Mouse (Mus musculus): ENCODE results near the gene Slc3a1. TPM values are rescaled to one million over a fixed set of nuclear protein-coding genes. Genes with fewer than 3 reads are reported as not detected.

The Slc3a1 gene
- polyA plus RNA-seq (2015; fragmentation: Nextera tagmentation; extraction: Ambion mirVana): 0.16 and 0.25 TPM in 2 replicates

DNA sequence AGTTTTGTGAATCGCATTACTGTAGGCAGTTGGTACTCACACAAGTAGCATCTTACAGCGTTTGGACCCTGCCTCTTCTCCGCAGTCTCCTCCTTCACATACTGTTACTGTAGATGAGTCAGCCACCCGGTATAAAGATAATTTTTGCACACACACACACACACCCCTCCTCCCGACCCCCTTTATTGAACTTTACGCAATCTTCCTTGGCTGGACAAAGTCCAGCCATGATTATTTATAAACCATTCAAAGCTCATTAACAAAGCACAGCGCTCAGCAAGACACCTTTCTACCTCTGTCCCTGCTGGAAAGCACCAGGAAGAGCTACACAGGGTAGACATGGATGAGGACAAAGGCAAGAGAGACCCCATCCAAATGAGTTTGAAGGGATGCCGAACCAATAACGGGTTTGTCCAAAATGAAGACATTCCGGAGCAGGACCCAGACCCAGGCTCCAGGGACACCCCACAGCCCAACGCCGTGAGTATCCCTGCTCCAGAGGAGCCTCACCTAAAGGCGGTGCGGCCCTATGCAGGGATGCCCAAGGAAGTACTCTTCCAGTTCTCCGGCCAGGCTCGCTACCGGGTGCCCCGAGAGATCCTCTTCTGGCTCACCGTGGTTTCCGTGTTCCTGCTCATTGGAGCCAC is at the start of gene Slc3a1:
Slc3a1 (plus strand) TSS at position 284 of the 647 bp plus-strand sequence.
- no peak for ATAC-seq

DNA sequence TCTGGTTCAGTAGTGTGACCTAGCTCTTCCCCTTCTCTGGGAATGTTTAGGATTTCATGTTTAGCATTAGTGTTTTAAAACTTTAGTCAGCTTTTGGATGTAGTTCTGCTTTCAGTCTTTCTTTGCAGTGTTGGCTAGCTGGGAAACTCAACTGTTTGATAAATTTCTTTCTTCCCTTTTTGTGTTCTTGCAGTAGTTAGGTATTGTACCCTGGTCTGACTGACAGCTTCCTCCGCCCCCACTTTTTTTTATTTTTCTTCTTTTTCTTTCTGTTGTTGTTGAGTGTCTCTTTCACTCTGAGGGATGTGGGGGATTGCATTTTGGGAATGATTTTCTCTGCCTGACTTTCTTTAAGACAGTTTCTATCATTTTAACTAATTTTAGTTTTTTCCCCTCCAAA is 46.5 kb upstream of the Slc3a1 start:
- H3K9ac ChIP-seq (replicated peaks; ENCODE audit: low read depth): no peak overlapping the region
- no peaks in the 10 kb centered on the region for H3K9me3 ChIP-seq (ENCODE audit: low read length)
- H3K27me3 ChIP-seq (replicated peaks; ENCODE audit: insufficient read depth, low read length): no peaks in the 10 kb centered on the region
- TF ChIP-seq EP300 (IDR thresholded peaks at IDR 0.05) (no peak), CTCF (IDR thresholded peaks at IDR 0.05) (no peak)
- DNase-seq (ENCODE audit: low spot score): no peak
- no peak overlapping the region for H3K4me2 ChIP-seq (replicated peaks; ENCODE audit: low read depth, low read length)
- no peaks in the 10 kb centered on the region for H3K4me1 ChIP-seq (ENCODE audit: insufficient read depth, low read depth, low read length)
- no peak for ATAC-seq
- no peak overlapping the region for H3K4me3 ChIP-seq (ENCODE audit: low read depth, low read length)
- no peaks in the 10 kb centered on the region for H3K36me3 ChIP-seq (ENCODE audit: insufficient read depth, low read length)
- 100% methylated on average over 1 of the region's 1 CpGs for WGBS
- H3K27ac ChIP-seq (ENCODE audit: low read length): no peak overlapping the region

More for the DNA sequence above, at the start of gene Slc3a1:
- no peak within 1 kb of the TSS for H3K27ac ChIP-seq (ENCODE audit: low read length)
- H3K9ac ChIP-seq (replicated peaks; ENCODE audit: low read depth): no peak within 1 kb of the TSS
- H3K4me1 ChIP-seq (ENCODE audit: insufficient read depth, low read depth, low read length): no peaks in the 10 kb centered on the region
- H3K4me2 ChIP-seq (replicated peaks; ENCODE audit: low read depth, low read length): no peak within 1 kb of the TSS
- no peaks in the 10 kb centered on the region for H3K36me3 ChIP-seq (ENCODE audit: insufficient read depth, low read length)
- WGBS: 86% methylated on average over 20 of the region's 20 CpGs
- no peaks in the 10 kb centered on the region for H3K27me3 ChIP-seq (replicated peaks; ENCODE audit: insufficient read depth, low read length)
- DNase-seq (ENCODE audit: low spot score): no peak
- TF ChIP-seq CTCF (IDR thresholded peaks at IDR 0.05) (no peak), EP300 (IDR thresholded peaks at IDR 0.05) (no peak)
- no peaks in the 10 kb centered on the region for H3K9me3 ChIP-seq (ENCODE audit: low read length)
- H3K4me3 ChIP-seq (ENCODE audit: low read depth, low read length): no peak within 1 kb of the TSS

- H3K9me3 ChIP-seq (ENCODE audit: low read length): no peaks in the 10 kb centered on the region
- H3K36me3 ChIP-seq (ENCODE audit: insufficient read depth, low read length): no peaks in the 10 kb centered on the region
- H3K4me1 ChIP-seq (ENCODE audit: insufficient read depth, low read depth, low read length): no peaks in the 10 kb centered on the region
- ATAC-seq: no peak
- no peaks in the 10 kb centered on the region for H3K27me3 ChIP-seq (replicated peaks; ENCODE audit: insufficient read depth, low read length)
- H3K9ac ChIP-seq (replicated peaks; ENCODE audit: low read depth): no peak overlapping the region
- no peak overlapping the region for H3K4me3 ChIP-seq (ENCODE audit: low read depth, low read length)
- WGBS: 74% methylated on average over 2 of the region's 2 CpGs
- H3K4me2 ChIP-seq (replicated peaks; ENCODE audit: low read depth, low read length): no peak overlapping the region
- no peak overlapping the region for H3K27ac ChIP-seq (ENCODE audit: low read length)
- TF ChIP-seq EP300 (IDR thresholded peaks at IDR 0.05): no peak
- TF ChIP-seq CTCF (IDR thresholded peaks at IDR 0.05): no peak
- DNase-seq (ENCODE audit: low spot score): no peak
These were observed 45.4 kb upstream of the Slc3a1 start for GRCm38 (mm10) chr17:84982735-84983134.

GRCm38 (mm10) chr17:84986368-84986767 is 41.8 kb upstream of the Slc3a1 start:
- no peak overlapping the region for H3K4me3 ChIP-seq (ENCODE audit: low read depth, low read length)
- no peak overlapping the region for H3K27ac ChIP-seq (ENCODE audit: low read length)
- H3K4me1 ChIP-seq (ENCODE audit: insufficient read depth, low read depth, low read length): no peaks in the 10 kb centered on the region
- no peak for DNase-seq (ENCODE audit: low spot score)
- H3K27me3 ChIP-seq (replicated peaks; ENCODE audit: insufficient read depth, low read length): no peaks in the 10 kb centered on the region
- H3K9me3 ChIP-seq (ENCODE audit: low read length): no peaks in the 10 kb centered on the region
- H3K4me2 ChIP-seq (replicated peaks; ENCODE audit: low read depth, low read length): no peak overlapping the region
- no peaks in the 10 kb centered on the region for H3K36me3 ChIP-seq (ENCODE audit: insufficient read depth, low read length)
- H3K9ac ChIP-seq (replicated peaks; ENCODE audit: low read depth): no peak overlapping the region
- ATAC-seq: no peak
- TF ChIP-seq CTCF (IDR thresholded peaks at IDR 0.05) (no peak), EP300 (IDR thresholded peaks at IDR 0.05) (no peak)
- WGBS: 37% methylated on average over 5 of the region's 5 CpGs

- Histone ChIP-seq H3K4me1 (ENCODE audit: insufficient read depth, low read depth, low read length) (no peaks in the 10 kb centered on the region), H3K9me3 (ENCODE audit: low read length) (no peaks in the 10 kb centered on the region), H3K4me2 (replicated peaks; ENCODE audit: low read depth, low read length) (no peak overlapping the region), H3K36me3 (ENCODE audit: insufficient read depth, low read length) (no peaks in the 10 kb centered on the region), H3K27me3 (replicated peaks; ENCODE audit: insufficient read depth, low read length) (no peaks in the 10 kb centered on the region), H3K27ac (ENCODE audit: low read length) (no peak overlapping the region), H3K9ac (replicated peaks; ENCODE audit: low read depth) (no peak overlapping the region), H3K4me3 (ENCODE audit: low read depth, low read length) (no peak overlapping the region)
- DNase-seq (ENCODE audit: low spot score): peak; percentile 70
- ATAC-seq: peak; percentile 89
- WGBS: 59% methylated on average over 3 of the region's 3 CpGs
- TF ChIP-seq CTCF (IDR thresholded peaks at IDR 0.05) (no peak), EP300 (IDR thresholded peaks at IDR 0.05) (no peak)
These were observed 40.3 kb upstream of the Slc3a1 start for GRCm38 (mm10) chr17:84987834-84988410.

DNA sequence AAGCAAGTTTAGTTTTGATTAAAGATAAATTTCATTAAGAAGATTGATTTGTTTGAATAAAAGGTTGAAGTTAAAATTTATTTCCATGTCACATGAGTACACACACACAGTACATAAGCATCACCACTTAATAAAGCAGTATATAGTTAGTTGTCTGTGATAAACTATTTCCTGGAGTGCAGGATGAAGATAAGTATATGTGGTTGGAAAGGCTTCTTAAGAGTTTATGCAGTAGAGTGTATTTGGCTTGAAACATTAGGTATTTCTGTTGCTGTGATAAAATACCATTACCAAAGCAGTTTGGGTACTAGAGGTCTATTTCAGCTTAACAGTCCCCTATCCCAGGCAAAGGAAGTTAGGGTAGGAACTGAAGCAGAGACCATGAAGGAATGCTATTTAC is 39.7 kb upstream of the Slc3a1 start:
- ATAC-seq: no peak
- no peak for TF ChIP-seq CTCF (IDR thresholded peaks at IDR 0.05)
- no peak for TF ChIP-seq EP300 (IDR thresholded peaks at IDR 0.05)
- no peak for DNase-seq (ENCODE audit: low spot score)

More for the DNA sequence above, 39.7 kb upstream of the Slc3a1 start:
- no peak overlapping the region for H3K27ac ChIP-seq (ENCODE audit: low read length)
- H3K4me3 ChIP-seq (ENCODE audit: low read depth, low read length): no peak overlapping the region
- H3K9me3 ChIP-seq (ENCODE audit: low read length): no peaks in the 10 kb centered on the region
- H3K27me3 ChIP-seq (replicated peaks; ENCODE audit: insufficient read depth, low read length): no peaks in the 10 kb centered on the region
- no peak overlapping the region for H3K9ac ChIP-seq (replicated peaks; ENCODE audit: low read depth)
- no peak overlapping the region for H3K4me2 ChIP-seq (replicated peaks; ENCODE audit: low read depth, low read length)
- no peaks in the 10 kb centered on the region for H3K36me3 ChIP-seq (ENCODE audit: insufficient read depth, low read length)
- H3K4me1 ChIP-seq (ENCODE audit: insufficient read depth, low read depth, low read length): no peaks in the 10 kb centered on the region
